Mouse (Mus musculus): ENCODE results near the gene Nceh1. TPM values are rescaled to one million over a fixed set of nuclear protein-coding genes. Genes with fewer than 3 reads are reported as not detected.
A peak's percentile ranks its signal among the peaks of the same experiment; 100 is the strongest.
"Not testable (repeated sequence)": the region's sequence is repeated elsewhere in the genome, so short reads cannot be mapped to it uniquely, and the experiment has no call there.

Nceh1 gene
- polyA plus RNA-seq, 1 experiment from 2014 or later, result 4.9 TPM

DNA sequence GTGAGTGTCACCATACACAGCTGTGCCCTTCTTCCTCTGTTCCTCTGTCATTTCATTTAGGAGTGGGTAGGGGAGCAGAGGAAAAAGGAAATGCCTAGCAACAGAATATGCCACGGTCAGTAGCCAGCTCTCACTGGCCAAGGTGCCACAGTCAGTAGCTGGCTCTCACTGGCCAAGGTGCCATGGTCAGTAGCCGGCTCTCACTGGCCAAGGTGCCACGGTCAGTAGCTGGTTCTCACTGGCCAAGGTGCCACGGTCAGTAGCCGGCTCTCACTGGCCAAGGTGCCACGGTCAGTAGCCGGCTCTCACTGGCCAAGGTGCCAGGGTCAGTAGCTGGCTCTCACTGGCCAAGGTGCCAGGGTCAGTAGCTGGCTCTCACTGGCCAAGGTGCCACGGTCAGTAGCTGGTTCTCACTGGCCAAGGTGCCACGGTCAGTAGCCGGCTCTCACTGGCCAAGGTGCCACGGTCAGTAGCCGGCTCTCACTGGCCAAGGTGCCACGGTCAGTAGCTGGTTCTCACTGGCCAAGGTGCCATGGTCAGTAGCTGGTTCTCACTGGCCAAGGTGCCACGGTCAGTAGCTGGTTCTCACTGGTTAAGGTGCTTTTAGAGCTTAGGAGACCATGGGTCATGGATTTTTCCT lies 96.6 kb downstream of the Nceh1 start:
- 95% methylated on average over 12 of the region's 14 CpGs for WGBS
- not testable (repeated sequence) for H3K4me2 ChIP-seq (ENCODE audit: low read length); ATAC-seq; H3K27me3 ChIP-seq (replicated peaks; ENCODE audit: control insufficient read depth, insufficient read depth, low read length); H3K27ac ChIP-seq (ENCODE audit: low read depth, low read length); DNase-seq (ENCODE audit: low spot score); H3K4me3 ChIP-seq (ENCODE audit: low read depth, low read length); H3K9ac ChIP-seq (ENCODE audit: low read length); H3K9me3 ChIP-seq (replicated peaks; ENCODE audit: control insufficient read depth, low read length); H3K36me3 ChIP-seq (ENCODE audit: control insufficient read depth, insufficient read depth, low read length); H3K4me1 ChIP-seq (ENCODE audit: control insufficient read depth, insufficient read depth, low read length)

DNA sequence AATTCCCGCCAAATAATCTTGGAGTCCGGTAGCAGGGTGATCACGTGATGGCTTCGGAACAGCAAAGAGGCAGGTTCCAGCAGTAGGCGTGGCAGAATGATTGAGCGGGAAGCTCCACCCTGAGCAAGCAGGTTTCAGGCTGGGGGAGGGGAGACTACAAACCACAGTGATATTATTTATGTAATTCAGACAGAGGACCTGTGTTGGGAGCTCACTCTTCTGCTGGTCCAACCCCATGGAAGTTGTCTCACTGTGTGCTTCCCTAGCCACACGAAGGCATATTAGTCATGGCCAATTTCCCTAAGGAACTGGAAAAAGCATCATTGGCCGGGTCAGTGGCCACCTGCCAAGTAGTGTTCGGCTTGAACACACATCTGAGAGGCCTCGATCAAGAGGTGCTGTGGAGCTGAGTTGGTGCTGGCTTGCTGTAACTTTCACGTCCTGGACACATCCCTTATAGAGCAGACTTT lies 97.5 kb downstream of the Nceh1 start:
- no peak overlapping the region for H3K27ac ChIP-seq (ENCODE audit: low read depth, low read length)
- H3K4me2 ChIP-seq (ENCODE audit: low read length), result no peak overlapping the region
- H3K27me3 ChIP-seq (replicated peaks; ENCODE audit: control insufficient read depth, insufficient read depth, low read length), result no peaks in the 10 kb centered on the region
- H3K9ac ChIP-seq (ENCODE audit: low read length), result no peak overlapping the region
- DNase-seq (ENCODE audit: low spot score) (no peak), ATAC-seq (no peak)
- no peaks in the 10 kb centered on the region for H3K36me3 ChIP-seq (ENCODE audit: control insufficient read depth, insufficient read depth, low read length)
- 67% methylated on average over 11 of the region's 11 CpGs for WGBS
- H3K4me3 ChIP-seq (ENCODE audit: low read depth, low read length), result no peak overlapping the region
- no peaks in the 10 kb centered on the region for H3K4me1 ChIP-seq (ENCODE audit: control insufficient read depth, insufficient read depth, low read length)
- H3K9me3 ChIP-seq (replicated peaks; ENCODE audit: control insufficient read depth, low read length), result no peaks in the 10 kb centered on the region

DNA sequence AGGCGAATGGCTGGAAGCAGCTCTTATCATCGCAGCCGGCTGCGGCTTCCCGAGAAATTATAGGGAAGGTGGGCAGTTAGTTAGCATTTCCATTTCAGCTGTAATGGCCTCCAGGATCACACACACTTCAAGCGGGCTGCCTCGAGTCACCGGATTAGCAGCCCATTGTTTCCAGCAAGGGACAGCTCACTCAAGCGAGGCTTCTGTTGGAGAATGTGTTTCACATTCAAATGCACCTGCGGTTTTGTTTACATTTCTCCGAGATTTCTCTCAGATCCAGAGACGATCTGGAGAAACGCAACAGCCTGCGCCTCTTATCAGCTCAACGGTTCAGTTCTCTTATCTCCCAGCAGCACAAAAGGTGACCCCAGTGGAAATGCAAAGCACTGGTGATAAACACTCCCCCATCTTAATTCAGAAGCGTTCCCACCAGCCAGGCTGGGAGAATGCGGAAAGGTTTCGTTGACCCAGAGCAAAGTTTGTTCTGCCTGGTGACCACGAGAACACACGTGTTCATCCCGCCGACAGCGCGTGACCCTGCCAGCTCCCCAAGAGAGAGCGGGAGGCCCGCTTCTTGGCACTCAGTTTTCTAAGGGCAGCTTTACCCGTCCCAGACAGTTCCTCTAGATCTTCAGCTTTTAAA lies 100.4 kb downstream of the Nceh1 start:
- Histone ChIP-seq H3K9ac (ENCODE audit: low read length) (peak overlapping the region; percentile 48), H3K4me1 (ENCODE audit: control insufficient read depth, insufficient read depth, low read length) (no peaks in the 10 kb centered on the region), H3K27ac (ENCODE audit: low read depth, low read length) (no peak overlapping the region), H3K4me3 (ENCODE audit: low read depth, low read length) (peak overlapping the region; percentile 27), H3K4me2 (ENCODE audit: low read length) (peak overlapping the region; percentile 64), H3K9me3 (replicated peaks; ENCODE audit: control insufficient read depth, low read length) (no peaks in the 10 kb centered on the region), H3K36me3 (ENCODE audit: control insufficient read depth, insufficient read depth, low read length) (no peaks in the 10 kb centered on the region), H3K27me3 (replicated peaks; ENCODE audit: control insufficient read depth, insufficient read depth, low read length) (no peaks in the 10 kb centered on the region)
- 1% methylated on average over 27 of the region's 27 CpGs for WGBS
- peak; percentile 46 for DNase-seq (ENCODE audit: low spot score)
- peak; percentile 57 for ATAC-seq

- no peaks in the 10 kb centered on the region for H3K9me3 ChIP-seq (replicated peaks; ENCODE audit: control insufficient read depth, low read length)
Measured at GRCm38 (mm10) chr3:27283796-27284195, 101.0 kb downstream of the Nceh1 start.

GRCm38 (mm10) chr3:27284227-27284626 lies 101.5 kb downstream of the Nceh1 start:
- no peak for DNase-seq (ENCODE audit: low spot score)
- 89% methylated on average over 5 of the region's 5 CpGs for WGBS
- Histone ChIP-seq H3K9ac (ENCODE audit: low read length) (no peak overlapping the region), H3K4me3 (ENCODE audit: low read depth, low read length) (no peak overlapping the region), H3K4me1 (ENCODE audit: control insufficient read depth, insufficient read depth, low read length) (no peaks in the 10 kb centered on the region), H3K9me3 (replicated peaks; ENCODE audit: control insufficient read depth, low read length) (no peaks in the 10 kb centered on the region), H3K4me2 (ENCODE audit: low read length) (no peak overlapping the region), H3K36me3 (ENCODE audit: control insufficient read depth, insufficient read depth, low read length) (no peaks in the 10 kb centered on the region), H3K27ac (ENCODE audit: low read depth, low read length) (no peak overlapping the region), H3K27me3 (replicated peaks; ENCODE audit: control insufficient read depth, insufficient read depth, low read length) (no peaks in the 10 kb centered on the region)
- no peak for ATAC-seq

More at GRCm38 (mm10) chr3:27283796-27284195, 101.0 kb downstream of the Nceh1 start:
- Histone ChIP-seq H3K4me2 (ENCODE audit: low read length) (peak overlapping the region; percentile 64), H3K4me3 (ENCODE audit: low read depth, low read length) (no peak overlapping the region), H3K36me3 (ENCODE audit: control insufficient read depth, insufficient read depth, low read length) (no peaks in the 10 kb centered on the region), H3K9ac (ENCODE audit: low read length) (no peak overlapping the region), H3K27ac (ENCODE audit: low read depth, low read length) (no peak overlapping the region), H3K4me1 (ENCODE audit: control insufficient read depth, insufficient read depth, low read length) (no peaks in the 10 kb centered on the region), H3K27me3 (replicated peaks; ENCODE audit: control insufficient read depth, insufficient read depth, low read length) (no peaks in the 10 kb centered on the region)
- DNase-seq (ENCODE audit: low spot score) (no peak), ATAC-seq (no peak; the same call in 1 of the 2 replicates)
- 43% methylated on average over 7 of the region's 7 CpGs for WGBS

DNA sequence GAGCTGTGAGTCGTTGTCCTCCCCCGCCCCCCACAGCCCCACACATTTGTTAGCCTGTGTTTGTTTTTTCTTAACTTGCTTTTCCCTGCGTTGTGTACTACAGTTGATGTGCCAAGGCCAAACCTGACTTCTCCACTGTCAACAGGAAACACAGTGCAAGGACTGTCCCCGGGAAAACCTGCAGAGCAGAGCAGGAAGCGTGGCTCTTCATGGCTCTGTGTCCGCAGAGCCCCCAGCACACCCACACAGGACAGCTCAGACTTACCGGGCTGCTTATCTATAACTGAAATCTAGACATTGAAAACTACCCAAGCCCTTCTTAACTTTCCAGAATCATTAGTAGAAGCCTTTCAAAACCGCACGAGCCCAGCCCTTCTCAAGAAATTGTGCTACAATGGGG lies 102.3 kb downstream of the Nceh1 start:
- no peak for ATAC-seq

DNA sequence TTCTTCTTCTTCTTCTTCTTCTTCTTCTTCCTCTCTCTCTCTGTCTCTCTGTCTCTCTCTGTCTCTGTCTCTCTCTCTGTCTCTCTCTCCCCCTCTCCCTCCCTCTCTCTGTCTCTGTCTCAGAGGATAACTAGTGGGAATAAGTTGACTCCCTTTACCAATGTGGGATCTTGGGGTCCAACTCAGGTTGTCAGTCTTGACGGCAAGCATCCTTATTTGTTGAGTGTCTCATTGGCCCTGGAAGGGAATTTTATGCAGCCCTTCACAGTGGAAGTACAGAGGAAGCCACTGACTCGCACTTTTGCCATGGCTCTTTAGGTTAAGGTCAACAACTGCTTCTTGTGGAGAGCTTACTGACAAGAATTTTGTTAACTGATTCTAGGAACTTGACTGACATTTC lies 105.5 kb downstream of the Nceh1 start:
- no peaks in the 10 kb centered on the region for H3K27me3 ChIP-seq (replicated peaks; ENCODE audit: control insufficient read depth, insufficient read depth, low read length)
- no peak overlapping the region for H3K27ac ChIP-seq (ENCODE audit: low read depth, low read length)
- DNase-seq (ENCODE audit: low spot score) (no peak), ATAC-seq (no peak)
- no peak overlapping the region for H3K9ac ChIP-seq (ENCODE audit: low read length)
- 89% methylated on average over 2 of the region's 2 CpGs for WGBS
- no peaks in the 10 kb centered on the region for H3K9me3 ChIP-seq (replicated peaks; ENCODE audit: control insufficient read depth, low read length)
- H3K4me1 ChIP-seq (ENCODE audit: control insufficient read depth, insufficient read depth, low read length), result no peaks in the 10 kb centered on the region
- H3K4me3 ChIP-seq (ENCODE audit: low read depth, low read length), result no peak overlapping the region
- H3K4me2 ChIP-seq (ENCODE audit: low read length), result no peak overlapping the region
- H3K36me3 ChIP-seq (ENCODE audit: control insufficient read depth, insufficient read depth, low read length), result no peaks in the 10 kb centered on the region

More for the DNA sequence above, 102.3 kb downstream of the Nceh1 start:
- H3K9ac ChIP-seq (ENCODE audit: low read length), result no peak overlapping the region
- no peaks in the 10 kb centered on the region for H3K36me3 ChIP-seq (ENCODE audit: control insufficient read depth, insufficient read depth, low read length)
- no peak overlapping the region for H3K4me3 ChIP-seq (ENCODE audit: low read depth, low read length)
- no peaks in the 10 kb centered on the region for H3K4me1 ChIP-seq (ENCODE audit: control insufficient read depth, insufficient read depth, low read length)
- no peak overlapping the region for H3K27ac ChIP-seq (ENCODE audit: low read depth, low read length)
- H3K9me3 ChIP-seq (replicated peaks; ENCODE audit: control insufficient read depth, low read length), result no peaks in the 10 kb centered on the region
- H3K27me3 ChIP-seq (replicated peaks; ENCODE audit: control insufficient read depth, insufficient read depth, low read length), result no peaks in the 10 kb centered on the region
- WGBS, result 90% methylated on average over 9 of the region's 9 CpGs
- DNase-seq (ENCODE audit: low spot score), result no peak
- H3K4me2 ChIP-seq (ENCODE audit: low read length), result no peak overlapping the region

DNA sequence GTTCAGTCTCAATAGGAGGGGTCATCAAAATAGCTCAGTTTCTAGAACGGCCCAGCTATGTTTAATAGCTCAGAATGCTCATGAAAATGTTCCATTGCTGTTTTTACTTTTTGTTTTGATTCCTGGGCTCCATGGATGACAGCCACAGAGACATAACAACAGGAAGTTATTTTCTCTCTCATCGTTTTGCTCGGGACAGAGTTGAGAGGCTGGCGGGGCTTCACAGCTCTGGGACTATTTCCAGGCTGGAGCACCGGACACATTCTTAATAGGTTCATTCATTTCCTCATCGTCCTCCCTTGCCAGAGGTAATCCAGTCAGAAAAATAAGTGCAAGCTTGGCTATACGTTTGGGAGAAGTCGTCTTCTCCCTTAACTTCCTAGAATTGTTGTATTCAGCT lies 106.1 kb downstream of the Nceh1 start:
- 71% methylated on average over 8 of the region's 8 CpGs for WGBS
- no peaks in the 10 kb centered on the region for H3K36me3 ChIP-seq (ENCODE audit: control insufficient read depth, insufficient read depth, low read length)
- no peak for DNase-seq (ENCODE audit: low spot score)
- no peak for ATAC-seq
- no peak overlapping the region for H3K9ac ChIP-seq (ENCODE audit: low read length)
- no peak overlapping the region for H3K4me3 ChIP-seq (ENCODE audit: low read depth, low read length)
- no peaks in the 10 kb centered on the region for H3K27me3 ChIP-seq (replicated peaks; ENCODE audit: control insufficient read depth, insufficient read depth, low read length)
- no peak overlapping the region for H3K27ac ChIP-seq (ENCODE audit: low read depth, low read length)
- no peaks in the 10 kb centered on the region for H3K4me1 ChIP-seq (ENCODE audit: control insufficient read depth, insufficient read depth, low read length)
- H3K4me2 ChIP-seq (ENCODE audit: low read length), result no peak overlapping the region
- no peaks in the 10 kb centered on the region for H3K9me3 ChIP-seq (replicated peaks; ENCODE audit: control insufficient read depth, low read length)

DNA sequence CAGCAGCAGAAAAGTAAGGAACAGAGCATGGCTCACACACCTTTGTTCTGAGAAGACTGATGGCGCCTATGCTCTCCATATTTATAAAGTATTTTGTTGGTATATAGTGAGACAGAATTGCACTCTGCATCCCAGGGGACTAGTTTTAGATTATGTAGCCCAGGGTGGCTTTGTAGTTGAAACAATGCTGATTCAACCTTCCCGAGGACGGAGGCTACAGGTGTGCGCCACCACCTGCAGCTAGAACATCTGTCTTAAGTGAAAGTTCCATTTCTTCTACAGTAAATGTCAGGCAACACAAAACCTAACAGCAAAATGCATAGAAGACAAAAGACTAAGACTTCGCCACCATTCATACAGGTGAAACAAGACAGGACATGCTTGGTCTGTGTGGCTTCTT lies 107.5 kb downstream of the Nceh1 start:
- no peak overlapping the region for H3K27ac ChIP-seq (ENCODE audit: low read depth, low read length)
- H3K4me3 ChIP-seq (ENCODE audit: low read depth, low read length), result no peak overlapping the region
- H3K36me3 ChIP-seq (ENCODE audit: control insufficient read depth, insufficient read depth, low read length), result no peaks in the 10 kb centered on the region
- H3K9ac ChIP-seq (ENCODE audit: low read length), result no peak overlapping the region
- DNase-seq (ENCODE audit: low spot score) (no peak), ATAC-seq (no peak)
- no peak overlapping the region for H3K4me2 ChIP-seq (ENCODE audit: low read length)
- no peaks in the 10 kb centered on the region for H3K4me1 ChIP-seq (ENCODE audit: control insufficient read depth, insufficient read depth, low read length)
- no peaks in the 10 kb centered on the region for H3K27me3 ChIP-seq (replicated peaks; ENCODE audit: control insufficient read depth, insufficient read depth, low read length)
- 87% methylated on average over 5 of the region's 5 CpGs for WGBS
- no peaks in the 10 kb centered on the region for H3K9me3 ChIP-seq (replicated peaks; ENCODE audit: control insufficient read depth, low read length)

All from forebrain, embryonic 14.5 days (tissue).